Mouse (Mus musculus) G1E (cell line): Measurements from ENCODE around the gene Gpr55. TPM values are rescaled to one million over a fixed set of nuclear protein-coding genes. Genes with fewer than 3 reads are reported as not detected.

Source experiments
- ATAC-seq: 2 replicates; pipeline ENCODE4 v1.8.0; 2016; ENCODE audit warnings: mild to moderate bottlenecking; ENCODE audit not compliant: insufficient number of reproducible peaks, poor library complexity, low FRiP score, severe bottlenecking; ENCODE audit errors: extremely low read depth
- DNase-seq: peaks from one replicate; pipeline ENCODE4 v3.0.0; 2012; ENCODE audit warnings: low spot score
- H3K27me3 ChIP-seq: 2 replicates; pipeline ENCODE4 v1.6.1; 2012; ENCODE audit warnings: mild to moderate bottlenecking, low read length, inconsistent platforms; ENCODE audit not compliant: insufficient read depth
- H3K36me3 ChIP-seq: replicated peaks from 2 replicates; pipeline ENCODE3; 2012; ENCODE audit warnings: mild to moderate bottlenecking, inconsistent platforms
- H3K4me1 ChIP-seq: 2 replicates; pipeline ENCODE4 v1.6.1; 2012; ENCODE audit warnings: low read depth, low read length, inconsistent platforms, mixed read lengths; ENCODE audit not compliant: insufficient read depth
- H3K4me3 ChIP-seq: 2 replicates; pipeline ENCODE4 v1.5.1; 2012; ENCODE audit warnings: low read depth, mild to moderate bottlenecking, inconsistent platforms, low read length, moderate library complexity, mixed read lengths
- H3K9me3 ChIP-seq: replicated peaks from 2 replicates; pipeline ENCODE4 v1.6.1; 2012; ENCODE audit warnings: inconsistent platforms
- CTCF ChIP-seq: IDR thresholded peaks from 2 replicates; pipeline ENCODE4 v1.5.1; 2012; ENCODE audit warnings: low read depth, low read length, inconsistent platforms, mixed read lengths
- GATA1 ChIP-seq: IDR thresholded peaks from 2 replicates; pipeline ENCODE4 v1.6.1; 2012; ENCODE audit warnings: borderline replicate concordance, low read length, inconsistent platforms, mixed read lengths
- GATA2 ChIP-seq: IDR thresholded peaks from 2 replicates; pipeline ENCODE4 v1.6.1; 2012; ENCODE audit warnings: low read depth, low read length, inconsistent platforms, borderline replicate concordance
- POLR2AphosphoS5 ChIP-seq: IDR thresholded peaks from 2 replicates; pipeline ENCODE4 v1.6.1; 2012; ENCODE audit warnings: low read depth, low read length, inconsistent platforms; ENCODE audit not compliant: insufficient replicate concordance
- TAL1 ChIP-seq: conservative IDR thresholded peaks from 2 replicates; pipeline ENCODE4 v1.6.1; 2012; ENCODE audit warnings: low read depth, low read length, inconsistent platforms, mixed read lengths
- polyA plus RNA-seq: library from polyadenylated mRNA; stranded (reverse); fragments of >175 nt; gene quantifications from 2 replicates; pipeline ENCODE4 v1.2.3, GENCODE M21; 2012
- total RNA-seq, 2 experiments: library from RNA; stranded (forward) in 1 of 2; stranded (reverse) in 1 of 2; fragments of 200-1000 nt in 1 of 2; fragments of >200 nt in 1 of 2; fragmentation: Nextera tagmentation in 1 of 2; gene quantifications; 2 replicates each; pipeline ENCODE4 v1.2.3; 2014 to 2017

The Gpr55 gene
- total and polyA plus RNA-seq, 3 experiments = 0.30 to 0.93 (median 0.37) TPM

DNA sequence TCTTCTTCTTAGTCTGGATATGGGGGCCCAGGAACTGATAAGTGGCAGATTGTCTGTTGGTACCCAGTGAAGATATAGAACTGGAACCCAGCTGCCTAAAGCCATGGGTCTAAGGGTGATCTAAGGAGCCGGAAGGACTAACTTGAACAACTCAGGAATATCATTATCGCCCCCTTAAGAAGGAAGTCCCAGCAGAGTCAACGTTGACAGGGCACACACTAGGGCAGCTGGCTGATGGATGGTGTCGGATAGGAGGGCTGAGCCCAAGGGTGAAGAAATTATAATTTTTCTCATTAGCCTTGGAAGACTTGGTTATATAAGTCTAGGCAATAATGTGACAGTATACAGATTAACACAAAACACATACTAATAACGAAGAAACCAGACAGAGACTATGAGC, 64.7 kb downstream of the Gpr55 start:
- TF ChIP-seq GATA1 = no peak
- no peak for TF ChIP-seq CTCF
- TF ChIP-seq GATA2 = no peak
- no peak for TF ChIP-seq POLR2AphosphoS5
- no peak for TF ChIP-seq TAL1
- Histone ChIP-seq H3K4me3 (peak overlapping the region; percentile 75; the same call in 1 of the 2 replicates), H3K27me3 (peaks cover under 1% of the 10 kb centered on the region; the same call in 1 of the 2 replicates), H3K4me1 (peaks cover 66% of the 10 kb centered on the region), H3K36me3 (peaks cover 18% of the 10 kb centered on the region), H3K9me3 (peaks cover 5% of the 10 kb centered on the region)
- ATAC-seq = no peak
- DNase-seq = no peak

DNA sequence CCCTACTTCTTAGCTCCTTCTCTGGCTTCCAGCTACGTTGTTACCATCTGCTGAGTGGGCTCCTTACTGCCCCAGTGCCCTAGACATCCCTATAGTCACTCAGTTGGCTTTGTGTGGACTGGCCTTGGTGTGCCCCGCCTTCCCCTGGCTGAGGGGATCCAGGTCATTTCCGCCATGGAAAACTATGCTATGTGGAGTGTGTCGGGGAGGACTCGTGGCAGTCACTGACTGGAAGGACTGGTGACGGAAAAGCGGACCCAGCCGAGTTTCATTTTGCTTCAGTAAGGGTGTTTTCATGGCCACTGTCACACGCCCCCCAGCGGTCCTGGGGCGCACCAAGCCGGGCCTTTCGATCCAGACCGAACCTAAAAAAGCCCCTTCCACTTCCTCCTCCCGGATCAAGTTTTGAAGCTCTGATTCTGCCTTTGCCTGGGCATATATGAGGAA, 65.4 kb downstream of the Gpr55 start:
- ATAC-seq = 0 out of 2 replicates have a peak, but pooled peaks have one; percentile 10
- DNase-seq = peak; percentile 66
- peaks cover 12% of the 10 kb centered on the region for H3K36me3 ChIP-seq
- H3K4me1 ChIP-seq = peaks cover 59% of the 10 kb centered on the region
- peak overlapping the region; percentile 75 for H3K4me3 ChIP-seq
- peaks cover 3% of the 10 kb centered on the region; the same call in 1 of the 2 replicates for H3K27me3 ChIP-seq
- TF ChIP-seq GATA2 (no peak), POLR2AphosphoS5 (no peak), GATA1 (no peak), CTCF (no peak), TAL1 (no peak)
- peaks cover 5% of the 10 kb centered on the region for H3K9me3 ChIP-seq

DNA sequence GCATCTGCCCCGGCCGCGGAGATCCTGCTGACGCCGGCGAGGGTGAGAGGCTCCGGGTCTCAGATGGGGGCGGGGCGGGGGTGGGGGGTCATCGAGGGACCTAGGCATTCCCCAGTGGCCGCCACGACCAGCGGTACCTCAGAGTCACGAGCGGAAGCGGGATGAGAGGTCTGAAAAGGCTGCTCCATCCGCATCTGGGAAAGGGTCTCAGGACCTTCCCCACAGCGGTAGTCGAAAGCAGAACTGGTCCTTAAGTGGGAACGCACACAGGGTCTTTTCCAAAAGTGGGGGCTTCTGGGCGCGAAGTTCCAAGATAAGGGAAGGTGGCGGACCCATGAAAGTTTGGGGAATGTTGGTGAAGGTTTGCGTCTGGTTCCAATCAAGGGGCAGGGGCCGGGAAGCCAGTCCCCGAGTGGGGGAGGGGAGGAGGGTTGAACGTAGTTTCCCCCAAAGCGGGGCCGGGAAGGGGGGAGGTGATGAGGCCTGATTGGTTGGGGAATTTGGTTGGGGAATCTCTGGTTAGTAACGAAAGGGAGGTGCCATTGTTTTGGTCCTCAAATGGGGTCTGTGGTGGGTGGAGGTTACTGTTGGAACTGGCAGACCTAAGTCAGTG, 66.0 kb downstream of the Gpr55 start:
- Histone ChIP-seq H3K36me3 (peaks cover 11% of the 10 kb centered on the region), H3K9me3 (peaks cover 5% of the 10 kb centered on the region), H3K4me1 (peaks cover 54% of the 10 kb centered on the region), H3K4me3 (peak overlapping the region; percentile 75), H3K27me3 (peaks cover 3% of the 10 kb centered on the region; the same call in 1 of the 2 replicates)
- DNase-seq (peak; percentile 51), ATAC-seq (no peak)
- TF ChIP-seq CTCF (no peak), TAL1 (no peak), GATA2 (no peak), POLR2AphosphoS5 (no peak), GATA1 (no peak)

DNA sequence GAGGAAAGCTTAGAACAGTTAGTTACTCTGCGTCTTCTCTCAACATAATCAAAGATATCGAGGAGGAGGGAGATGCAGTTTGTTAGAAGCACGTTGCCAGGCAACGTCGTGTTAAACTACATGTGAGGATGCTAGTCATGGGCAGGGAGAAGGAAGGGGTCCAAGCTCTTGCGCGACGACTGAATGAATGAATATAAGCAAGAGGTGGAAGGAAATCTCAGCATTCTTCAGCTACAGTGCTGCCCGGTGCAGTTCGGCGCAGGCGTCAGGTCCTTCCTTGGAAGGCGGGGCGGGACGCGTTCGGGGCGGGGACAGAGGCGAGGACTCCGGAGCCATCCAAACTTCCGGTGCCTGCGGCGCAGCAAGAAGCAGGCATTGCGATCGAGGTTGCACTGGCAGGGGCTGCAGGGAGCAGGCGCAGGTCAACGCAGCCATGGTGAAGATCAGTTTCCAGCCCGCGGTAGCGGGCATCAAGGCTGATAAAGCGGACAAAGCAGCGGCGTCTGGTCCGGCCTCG, 66.5 kb downstream of the Gpr55 start, which contains the start of gene Itm2c:
TSS of gene Itm2c (plus strand) at position 51 of the 517 bp plus-strand sequence.
- TF ChIP-seq GATA2 (no peak), GATA1 (no peak), CTCF (no peak), TAL1 (no peak), POLR2AphosphoS5 (no peak)
- peak; percentile 41; the same call in 1 of the 2 replicates for ATAC-seq
- peak; percentile 81 for DNase-seq
- peaks cover 7% of the 10 kb centered on the region for H3K36me3 ChIP-seq
- peak within 1 kb of the TSS; percentile 75 for H3K4me3 ChIP-seq
- H3K27me3 ChIP-seq = peaks cover 3% of the 10 kb centered on the region; the same call in 1 of the 2 replicates
- peaks cover 5% of the 10 kb centered on the region for H3K9me3 ChIP-seq
- peaks cover 50% of the 10 kb centered on the region for H3K4me1 ChIP-seq

Other genes with a start within 250 kb of the Gpr55 start
- not detected in 2 replicates for gene A630001G21Rik, start 182.4 kb downstream of the Gpr55 start, total RNA-seq (2014; fragmentation: Nextera tagmentation)
- 0.16 and 0.46 TPM in 2 replicates for gene A630001G21Rik, start 182.4 kb downstream of the Gpr55 start, total RNA-seq (2017)
- not detected in 2 replicates for gene A630001G21Rik, start 182.4 kb downstream of the Gpr55 start, polyA plus RNA-seq
- 147 and 159 TPM in 2 replicates for gene Cab39, start 167.6 kb downstream of the Gpr55 start, total RNA-seq (2014; fragmentation: Nextera tagmentation)
- gene Cab39, start 167.6 kb downstream of the Gpr55 start, total RNA-seq (2017) = 208 and 231 TPM in 2 replicates
- gene Cab39, start 167.6 kb downstream of the Gpr55 start, polyA plus RNA-seq = 41.8 and 51.3 TPM in 2 replicates
- gene Itm2c, start 66.7 kb downstream of the Gpr55 start, total RNA-seq (2014; fragmentation: Nextera tagmentation) = 51.8 and 67.5 TPM in 2 replicates
- 149 and 176 TPM in 2 replicates for gene Itm2c, start 66.7 kb downstream of the Gpr55 start, total RNA-seq (2017)
- gene Itm2c, start 66.7 kb downstream of the Gpr55 start, polyA plus RNA-seq = 67.9 and 69.9 TPM in 2 replicates
- gene 4933407L21Rik, start 32.5 kb downstream of the Gpr55 start, total RNA-seq (2014; fragmentation: Nextera tagmentation) = not detected in 2 replicates
- gene 4933407L21Rik, start 32.5 kb downstream of the Gpr55 start, total RNA-seq (2017) = 0.05 TPM in 1 of 2 replicates, not detected in the other
- gene 4933407L21Rik, start 32.5 kb downstream of the Gpr55 start, polyA plus RNA-seq = not detected in 2 replicates
- gene Spata3, start 55.8 kb upstream of the Gpr55 start, total RNA-seq (2014; fragmentation: Nextera tagmentation) = not detected in 2 replicates
- 0.52 TPM in 1 of 2 replicates, not detected in the other for gene Spata3, start 55.8 kb upstream of the Gpr55 start, total RNA-seq (2017)
- not detected in 2 replicates for gene Spata3, start 55.8 kb upstream of the Gpr55 start, polyA plus RNA-seq
- gene 2810459M11Rik, start 84.9 kb upstream of the Gpr55 start, total RNA-seq (2014; fragmentation: Nextera tagmentation) = not detected in 2 replicates
- gene 2810459M11Rik, start 84.9 kb upstream of the Gpr55 start, total RNA-seq (2017) = 0.11 TPM in 1 of 2 replicates, not detected in the other
- not detected in 2 replicates for gene 2810459M11Rik, start 84.9 kb upstream of the Gpr55 start, polyA plus RNA-seq
- gene Psmd1, start 103.4 kb upstream of the Gpr55 start, total RNA-seq (2014; fragmentation: Nextera tagmentation) = 172 and 231 TPM in 2 replicates
- gene Psmd1, start 103.4 kb upstream of the Gpr55 start, total RNA-seq (2017) = 176 and 200 TPM in 2 replicates
- gene Psmd1, start 103.4 kb upstream of the Gpr55 start, polyA plus RNA-seq = 25.5 and 42.8 TPM in 2 replicates
- not detected in 2 replicates for gene Htr2b, start 151.0 kb upstream of the Gpr55 start, total RNA-seq (2014; fragmentation: Nextera tagmentation)
- 0.11 and 0.12 TPM in 2 replicates for gene Htr2b, start 151.0 kb upstream of the Gpr55 start, total RNA-seq (2017)
- gene Htr2b, start 151.0 kb upstream of the Gpr55 start, polyA plus RNA-seq = not detected in 2 replicates
- gene Gm21972, start 172.6 kb upstream of the Gpr55 start, total RNA-seq (2014; fragmentation: Nextera tagmentation) = 8.2 and 15.5 TPM in 2 replicates
- 9.3 and 17.7 TPM in 2 replicates for gene Gm21972, start 172.6 kb upstream of the Gpr55 start, total RNA-seq (2017)
- 9.2 and 10.7 TPM in 2 replicates for gene Gm21972, start 172.6 kb upstream of the Gpr55 start, polyA plus RNA-seq
- gene Armc9, start 193.8 kb upstream of the Gpr55 start, total RNA-seq (2014; fragmentation: Nextera tagmentation) = 11.2 and 15.0 TPM in 2 replicates
- 8.0 and 12.3 TPM in 2 replicates for gene Armc9, start 193.8 kb upstream of the Gpr55 start, total RNA-seq (2017)
- gene Armc9, start 193.8 kb upstream of the Gpr55 start, polyA plus RNA-seq = 4.0 and 4.8 TPM in 2 replicates